Mouse (Mus musculus): Measurements from ENCODE around the gene Cpsf7. TPM values are rescaled to one million over a fixed set of nuclear protein-coding genes. Genes with fewer than 3 reads are reported as not detected.

The Cpsf7 gene
- total and polyA plus RNA-seq, 3 experiments = 25.6 to 48.8 (median 28.8) TPM

- Histone ChIP-seq H3K9ac (ENCODE audit: insufficient read depth, low read depth) (no peak overlapping the region), H3K4me3 (replicated peaks in 1 of 3; ENCODE audit: low read depth in 2 of 3, low read length in 2 of 3, poor library complexity in 1 of 3) (no peak overlapping the region), H3K79me2 (replicated peaks; ENCODE audit: control insufficient read depth, extremely low read depth, insufficient read depth, poor library complexity, severe bottlenecking) (peaks cover 24% of the 10 kb centered on the region), H3K27me3 (replicated peaks) (no peaks in the 10 kb centered on the region), H3K27ac (ENCODE audit: insufficient read depth, low read depth) (no peak overlapping the region), H3K4me1 (ENCODE audit: control insufficient read depth in 1 of 2, insufficient read depth in 2 of 2) (peaks cover 28 to 68% of the 10 kb centered on the region in 2 experiments), H3K9me3 (replicated peaks; ENCODE audit: low read length) (no peaks in the 10 kb centered on the region), H3K36me3 (replicated peaks in 1 of 2; ENCODE audit: control insufficient read depth in 1 of 2, insufficient read depth in 1 of 2, low read length in 1 of 2) (peaks cover 47 to 78% of the 10 kb centered on the region in 2 experiments), H3K4me2 (ENCODE audit: insufficient read depth, low read depth, poor library complexity, severe bottlenecking) (no peak overlapping the region)
- TF ChIP-seq JUND (conservative IDR thresholded peaks at IDR 0.05; ENCODE audit: low read depth, low read length) = no peak
- TF ChIP-seq ELF1 (IDR thresholded peaks at IDR 0.05; ENCODE audit: low read depth, low read length) = no peak
- TF ChIP-seq BHLHE40 (IDR thresholded peaks at IDR 0.05; ENCODE audit: low read depth, low read length) = no peak
- no peak for TF ChIP-seq E2F4 (IDR thresholded peaks at IDR 0.05; ENCODE audit: insufficient replicate concordance, low read depth, low read length)
- no peak for TF ChIP-seq MAZ (IDR thresholded peaks at IDR 0.05; ENCODE audit: low read depth, low read length)
- TF ChIP-seq MAX (IDR thresholded peaks at IDR 0.05; ENCODE audit: low read length) = no peak
- TF ChIP-seq CHD2 (IDR thresholded peaks at IDR 0.05; ENCODE audit: low read length) = no peak
- no peak for TF ChIP-seq GABPA (IDR thresholded peaks at IDR 0.05; ENCODE audit: insufficient replicate concordance, low read depth, low read length)
- no peak for TF ChIP-seq HCFC1 (IDR thresholded peaks at IDR 0.05; ENCODE audit: low read depth, low read length)
- TF ChIP-seq POLR2A (IDR thresholded peaks at IDR 0.05; ENCODE audit: low read depth, low read length) = no peak
- TF ChIP-seq ZC3H11A (IDR thresholded peaks at IDR 0.05; ENCODE audit: low read depth, low read length) = no peak
- TF ChIP-seq ZMIZ1 (IDR thresholded peaks at IDR 0.05; ENCODE audit: low read depth, low read length) = no peak
- no peak for TF ChIP-seq SMC3 (IDR thresholded peaks at IDR 0.05; ENCODE audit: low read depth, low read length)
- TF ChIP-seq POLR2AphosphoS2 (IDR thresholded peaks at IDR 0.05; ENCODE audit: low read depth, low read length) = no peak
- no peak for TF ChIP-seq EP300 (IDR thresholded peaks at IDR 0.05; ENCODE audit: low read length)
- TF ChIP-seq RCOR1 (conservative IDR thresholded peaks at IDR 0.05; ENCODE audit: low read depth, low read length) = no peak
- no peak for TF ChIP-seq MEF2A (IDR thresholded peaks at IDR 0.05; ENCODE audit: borderline replicate concordance, low read depth, low read length)
- no peak for DNase-seq (ENCODE audit: extremely low read depth)
- dilution Hi-C loops (cut with MboI; ENCODE audit: extremely low pct_ligation_motif_present, extremely low pct_unique_long_range_greater_than_20kb, low sequenced_read_pairs) = no loop called here
- in situ Hi-C loops (cut with MboI; ENCODE audit: low pct_ligation_motif_present, low pct_unique_long_range_greater_than_20kb, low sequenced_read_pairs) = no loop called here
These were observed 62.2 kb downstream of the Cpsf7 start for GRCm38 (mm10) chr19:10587231-10587630.

GRCm38 (mm10) chr19:10589127-10589857 lies 64.2 kb downstream of the Cpsf7 start:
- H3K9me3 ChIP-seq (replicated peaks; ENCODE audit: low read length) = no peaks in the 10 kb centered on the region
- peak overlapping the region; percentile 6; the same call in 1 of the 2 replicates for H3K4me2 ChIP-seq (ENCODE audit: insufficient read depth, low read depth, poor library complexity, severe bottlenecking)
- no peak for DNase-seq (ENCODE audit: extremely low read depth)
- H3K27ac ChIP-seq (ENCODE audit: insufficient read depth, low read depth) = peak overlapping the region; percentile 79
- H3K4me3 ChIP-seq (replicated peaks in 1 of 3; ENCODE audit: low read depth in 2 of 3, low read length in 2 of 3, poor library complexity in 1 of 3) = no peak overlapping the region
- H3K79me2 ChIP-seq (replicated peaks; ENCODE audit: control insufficient read depth, extremely low read depth, insufficient read depth, poor library complexity, severe bottlenecking) = peaks cover 12% of the 10 kb centered on the region; the same call in 1 of the 2 replicates
- peaks cover 64 to 86% of the 10 kb centered on the region in 2 experiments for H3K36me3 ChIP-seq (replicated peaks in 1 of 2; ENCODE audit: control insufficient read depth in 1 of 2, insufficient read depth in 1 of 2, low read length in 1 of 2)
- dilution Hi-C loops (cut with MboI; ENCODE audit: extremely low pct_ligation_motif_present, extremely low pct_unique_long_range_greater_than_20kb, low sequenced_read_pairs) = no loop called here
- no peaks in the 10 kb centered on the region for H3K27me3 ChIP-seq (replicated peaks)
- in situ Hi-C loops (cut with MboI; ENCODE audit: low pct_ligation_motif_present, low pct_unique_long_range_greater_than_20kb, low sequenced_read_pairs) = no loop called here
- TF ChIP-seq ELF1 (IDR thresholded peaks at IDR 0.05; ENCODE audit: low read depth, low read length) = peak; percentile 9; the same call in 1 of the 2 replicates
- peak; percentile 48; the same call in 1 of the 2 replicates for TF ChIP-seq SIN3A (IDR thresholded peaks at IDR 0.05; ENCODE audit: low read length)
- TF ChIP-seq BHLHE40 (IDR thresholded peaks at IDR 0.05; ENCODE audit: low read depth, low read length) = peak; percentile 26; the same call in 1 of the 2 replicates
- peak; percentile 78 for TF ChIP-seq IRF4 (IDR thresholded peaks at IDR 0.05; ENCODE audit: low read depth, low read length)
- TF ChIP-seq GABPA (IDR thresholded peaks at IDR 0.05; ENCODE audit: insufficient replicate concordance, low read depth, low read length) = no peak
- TF ChIP-seq EP300 (IDR thresholded peaks at IDR 0.05; ENCODE audit: low read length) = peak; percentile 36; the same call in 1 of the 2 replicates
- no peak for TF ChIP-seq NELFE (IDR thresholded peaks at IDR 0.05; ENCODE audit: low read depth, low read length)
- 0 out of 2 replicates have a peak, but pooled peaks have one; percentile 13 for TF ChIP-seq MEF2A (IDR thresholded peaks at IDR 0.05; ENCODE audit: borderline replicate concordance, low read depth, low read length)
- TF ChIP-seq ETS1 (conservative IDR thresholded peaks at IDR 0.05; ENCODE audit: low read depth, low read length) = peak; percentile 68
- TF ChIP-seq USF1 (IDR thresholded peaks at IDR 0.05; ENCODE audit: low read depth, low read length) = no peak
- no peak for TF ChIP-seq CHD1 (IDR thresholded peaks at IDR 0.05; ENCODE audit: low read depth, low read length)
- TF ChIP-seq MAZ (IDR thresholded peaks at IDR 0.05; ENCODE audit: low read depth, low read length) = 0 out of 2 replicates have a peak, but pooled peaks have one; percentile 26
- TF ChIP-seq TCF12 (IDR thresholded peaks at IDR 0.05; ENCODE audit: low read depth, low read length) = peak; percentile 42; the same call in 1 of the 2 replicates
- no peak overlapping the region for H3K9ac ChIP-seq (ENCODE audit: insufficient read depth, low read depth)
- H3K4me1 ChIP-seq (ENCODE audit: control insufficient read depth in 1 of 2, insufficient read depth in 2 of 2) = peaks cover 25 to 69% of the 10 kb centered on the region in 2 experiments

Measured in CH12.LX (cell line).